Mouse (Mus musculus) adrenal gland, postnatal 4 days (tissue): ENCODE results near the gene Zbtb48. TPM values are rescaled to one million over a fixed set of nuclear protein-coding genes. Genes with fewer than 3 reads are reported as not detected.

Experiments
- DNase-seq, 2 experiments: peaks; one replicate each; pipeline ENCODE4 v3.0.0; 2021 to 2022; ENCODE audit warnings: low spot score in 2 of 2, mixed read lengths in 2 of 2
- total RNA-seq, 2 experiments: library from RNA; stranded (reverse); gene quantifications; 2 replicates each; pipeline ENCODE4 v1.2.3; 2021

Zbtb48 gene
- total RNA-seq, 2 experiments from 2014 or later = 16.8 to 17.0 TPM

GRCm38 (mm10) chr4:152006137-152006536, 21.3 kb downstream of the Zbtb48 start:
- no peak for DNase-seq

- no peak for DNase-seq
These were observed 25.4 kb downstream of the Zbtb48 start for GRCm38 (mm10) chr4:152002063-152002462.

GRCm38 (mm10) chr4:152001335-152001734, 26.1 kb downstream of the Zbtb48 start:
- no peak for DNase-seq

GRCm38 (mm10) chr4:152000906-152001305, 26.6 kb downstream of the Zbtb48 start:
- DNase-seq = no peak

- no peak for DNase-seq
These were observed 28.0 kb downstream of the Zbtb48 start for GRCm38 (mm10) chr4:151999481-151999880.

GRCm38 (mm10) chr4:151997701-151998100, 29.8 kb downstream of the Zbtb48 start:
- no peak for DNase-seq

- no peak for DNase-seq
These were observed 30.6 kb downstream of the Zbtb48 start for GRCm38 (mm10) chr4:151996951-151997222.

GRCm38 (mm10) chr4:151996173-151996950, 31.1 kb downstream of the Zbtb48 start, which contains the start of gene Phf13:
Gene Phf13 (minus strand): TSS chr4:151996258.
- DNase-seq = peak; percentile 91 to 97

GRCm38 (mm10) chr4:151995371-151996172, 31.9 kb downstream of the Zbtb48 start:
- peak in 1 of 2 experiments; percentile 25 for DNase-seq

- DNase-seq = no peak
These were observed 33.0 kb downstream of the Zbtb48 start for GRCm38 (mm10) chr4:151994228-151995171.

GRCm38 (mm10) chr4:151993035-151993434, 34.4 kb downstream of the Zbtb48 start:
- DNase-seq = no peak

- no peak for DNase-seq
These were observed 35.4 kb downstream of the Zbtb48 start for GRCm38 (mm10) chr4:151992091-151992490.

- DNase-seq = no peak
These were observed 38.4 kb downstream of the Zbtb48 start for GRCm38 (mm10) chr4:151989110-151989488.

- DNase-seq = peak; percentile 69 to 71
These were observed 38.9 kb downstream of the Zbtb48 start, which contains the start of gene Thap3 for GRCm38 (mm10) chr4:151988342-151989109. Gene Thap3 (minus strand): TSS chr4:151988997.

GRCm38 (mm10) chr4:151988014-151988341, 39.5 kb downstream of the Zbtb48 start:
- no peak for DNase-seq

- no peak for DNase-seq
These were observed 40.8 kb downstream of the Zbtb48 start for GRCm38 (mm10) chr4:151986650-151987049.

GRCm38 (mm10) chr4:151985886-151986285, 41.6 kb downstream of the Zbtb48 start:
- DNase-seq = no peak

- DNase-seq = no peak
These were observed 43.9 kb downstream of the Zbtb48 start for GRCm38 (mm10) chr4:151983560-151983959.

- no peak for DNase-seq
These were observed 44.4 kb downstream of the Zbtb48 start for GRCm38 (mm10) chr4:151983043-151983442.

GRCm38 (mm10) chr4:151981363-151981762, 46.1 kb downstream of the Zbtb48 start:
- peak; percentile 72 to 75 for DNase-seq

- no peak for DNase-seq
These were observed 46.8 kb downstream of the Zbtb48 start for GRCm38 (mm10) chr4:151980699-151981098.
